Mouse (Mus musculus) testis, adult 2 months (tissue): ENCODE data around the gene Gpx7.
"Not testable (repeated sequence)": the region's sequence is repeated elsewhere in the genome, so short reads cannot be mapped to it uniquely, and the experiment has no call there.

Experiments
- CTCF ChIP-seq: fragments of 200-500 bp; IDR thresholded peaks from 2 replicates; pipeline ENCODE4 v1.5.1; 2012; ENCODE audit warnings: low read depth, mild to moderate bottlenecking, inconsistent platforms, low read length, moderate library complexity; ENCODE audit not compliant: control insufficient read depth, insufficient read depth, insufficient replicate concordance
- POLR2A ChIP-seq: fragments of 200-500 bp; IDR thresholded peaks from 2 replicates; pipeline ENCODE4 v1.6.1; 2012; ENCODE audit warnings: low read depth, mild to moderate bottlenecking, inconsistent platforms, low read length, moderate library complexity; ENCODE audit not compliant: control insufficient read depth

GRCm38 (mm10) chr4:108353591-108353990, 53.2 kb downstream of the Gpx7 start:
- TF ChIP-seq CTCF, POLR2A: not testable (repeated sequence)
